Mouse (Mus musculus) embryonic fibroblast, embryonic 13.5 days (primary cell): ENCODE data around the gene Gart.

Source experiments
- CTCF ChIP-seq: IDR thresholded peaks from 2 replicates; pipeline ENCODE4 v1.5.1; 2011; ENCODE audit warnings: mild to moderate bottlenecking, control low read depth, low read length, moderate library complexity, borderline replicate concordance; ENCODE audit not compliant: insufficient read depth
- POLR2A ChIP-seq: IDR thresholded peaks from 2 replicates; pipeline ENCODE4 v1.6.1; 2011; ENCODE audit warnings: low read depth, mild to moderate bottlenecking, control low read depth, low read length, moderate library complexity

- no peak for TF ChIP-seq CTCF
- TF ChIP-seq POLR2A, result peak; percentile 76
Observed at GRCm38 (mm10) chr16:91688619-91689334, 42.0 kb upstream of the Gart start, which contains the start of gene Donson.
